In genomic region chr6:9693714-9694113, GRCm38 (mm10) we compare ENCODE assay signal across 30 mouse cellular contexts.
DNase-seq lines count a peak whose midpoint lies in the region; ATAC-seq and TF ChIP-seq lines count a peak whose summit lies in the region.
"Had no signal": no experiment of that assay in that cellular context is flagged by ENCODE, and none has a peak within 500 bp of the region (broad histone marks: within the 10 kb centered on the region; RNA-seq: fewer than 3 reads in every experiment).

No protein-coding gene starts in this region.

- H3K4me2 ChIP-seq in forebrain, postnatal 0 days (ENCODE audit: low read depth): no peak overlapping the region
- H3K4me2 ChIP-seq in midbrain, postnatal 0 days (ENCODE audit: low read depth, low read length, poor library complexity, severe bottlenecking): no peak overlapping the region
- no peak overlapping the region for H3K4me2 ChIP-seq in forebrain, embryonic 15.5 days (replicated peaks)
- H3K4me2 ChIP-seq: embryonic facial prominence, embryonic 15.5 days; heart, embryonic 15.5 days; hindbrain, embryonic 15.5 days; stomach, embryonic 15.5 days had no signal

- H3K9ac ChIP-seq in forebrain, postnatal 0 days: no peak overlapping the region
- H3K9ac ChIP-seq in midbrain, postnatal 0 days (replicated peaks; ENCODE audit: low read length, poor library complexity, severe bottlenecking): no peak overlapping the region
- no peak overlapping the region for H3K9ac ChIP-seq in ES-E14 (ENCODE audit: insufficient read depth, low read depth, low read length, poor library complexity, severe bottlenecking)
- H3K9ac ChIP-seq in forebrain, embryonic 15.5 days (replicated peaks): no peak overlapping the region
- H3K9ac ChIP-seq: embryonic facial prominence, embryonic 15.5 days; heart, embryonic 15.5 days; hindbrain, embryonic 15.5 days; liver, embryonic 14.5 days; stomach, embryonic 15.5 days had no signal

- no peak for ATAC-seq in forebrain, postnatal 0 days
- no peak; the same call in 1 of the 2 replicates for ATAC-seq in midbrain, postnatal 0 days (ENCODE audit: low FRiP score)
- 0 out of 2 replicates have a peak, but pooled peaks have one; percentile 29 for ATAC-seq in forebrain, embryonic 15.5 days (replicated peaks)
- ATAC-seq: inflammation-experienced regulatory T-cells, adult 6 months had no signal

- no peak overlapping the region for H3K4me3 ChIP-seq in forebrain, embryonic 10.5 days
- no peak overlapping the region for H3K4me3 ChIP-seq in forebrain, postnatal 0 days (ENCODE audit: low read depth, low read length)
- H3K4me3 ChIP-seq in midbrain, embryonic 10.5 days: no peak overlapping the region
- no peak overlapping the region for H3K4me3 ChIP-seq in midbrain, postnatal 0 days (ENCODE audit: low read depth, low read length)
- no peak overlapping the region for H3K4me3 ChIP-seq in ES-E14 (ENCODE audit: insufficient read depth in 1 of 2, low read depth in 1 of 2, low read length in 2 of 2, poor library complexity in 1 of 2, severe bottlenecking in 1 of 2)
- no peak overlapping the region for H3K4me3 ChIP-seq in forebrain, embryonic 15.5 days
- H3K4me3 ChIP-seq: embryonic facial prominence, embryonic 10.5 days; embryonic facial prominence, embryonic 15.5 days; heart, embryonic 10.5 days; heart, embryonic 15.5 days; hindbrain, embryonic 15.5 days; stomach, embryonic 15.5 days had no signal

- H3K27me3 ChIP-seq in forebrain, embryonic 10.5 days (ENCODE audit: poor library complexity, severe bottlenecking): no peaks in the 10 kb centered on the region
- H3K27me3 ChIP-seq in forebrain, postnatal 0 days (ENCODE audit: insufficient read depth, low read length): no peaks in the 10 kb centered on the region
- no peaks in the 10 kb centered on the region for H3K27me3 ChIP-seq in midbrain, embryonic 10.5 days (ENCODE audit: low read depth, poor library complexity, severe bottlenecking)
- H3K27me3 ChIP-seq in midbrain, postnatal 0 days (ENCODE audit: insufficient read depth, low read length): no peaks in the 10 kb centered on the region
- no peaks in the 10 kb centered on the region for H3K27me3 ChIP-seq in forebrain, embryonic 15.5 days
- H3K27me3 ChIP-seq: embryonic facial prominence, embryonic 15.5 days; heart, embryonic 15.5 days; hindbrain, embryonic 15.5 days; stomach, embryonic 15.5 days had no signal

- H3K27ac ChIP-seq in forebrain, embryonic 10.5 days: peak overlapping the region; percentile 62
- no peak overlapping the region for H3K27ac ChIP-seq in forebrain, postnatal 0 days (ENCODE audit: low read depth, low read length)
- H3K27ac ChIP-seq in midbrain, embryonic 10.5 days (replicated peaks): peak overlapping the region; percentile 49; the same call in 1 of the 2 replicates
- H3K27ac ChIP-seq in midbrain, postnatal 0 days (ENCODE audit: low read depth, low read length): no peak overlapping the region
- no peak overlapping the region for H3K27ac ChIP-seq in ES-E14 (ENCODE audit: insufficient read depth, low read depth, low read length, poor library complexity, severe bottlenecking)
- no peak overlapping the region for H3K27ac ChIP-seq in forebrain, embryonic 15.5 days (replicated peaks)
- H3K27ac ChIP-seq: embryonic facial prominence, embryonic 10.5 days; embryonic facial prominence, embryonic 15.5 days; heart, embryonic 10.5 days; heart, embryonic 15.5 days; hindbrain, embryonic 15.5 days; liver, embryonic 14.5 days; macrophage; stomach, embryonic 15.5 days had no signal

- TF ChIP-seq CTCF in forebrain, postnatal 0 days (IDR thresholded peaks at IDR 0.05; ENCODE audit: low read depth): no peak
- TF ChIP-seq CTCF in midbrain, postnatal 0 days (IDR thresholded peaks at IDR 0.05): no peak

- WGBS in forebrain, embryonic 10.5 days: 6% methylated on average over 1 of the region's 1 CpGs
- 0% methylated on average over 1 of the region's 1 CpGs for WGBS in forebrain, postnatal 0 days
- 9% methylated on average over 1 of the region's 1 CpGs for WGBS in midbrain, embryonic 10.5 days
- whole genome bisulfite sequencing in midbrain, postnatal 0 days: 17% methylated on average over 1 of the region's 1 CpGs
- 0% methylated on average over 1 of the region's 1 CpGs for WGBS in forebrain, embryonic 15.5 days

- H3K9me3 ChIP-seq in forebrain, embryonic 10.5 days: no peaks in the 10 kb centered on the region
- H3K9me3 ChIP-seq in forebrain, postnatal 0 days (ENCODE audit: low read length): no peaks in the 10 kb centered on the region
- no peaks in the 10 kb centered on the region for H3K9me3 ChIP-seq in midbrain, embryonic 10.5 days (replicated peaks)
- H3K9me3 ChIP-seq in midbrain, postnatal 0 days (ENCODE audit: low read length): no peaks in the 10 kb centered on the region
- no peaks in the 10 kb centered on the region for H3K9me3 ChIP-seq in ES-E14 (ENCODE audit: control insufficient read depth, insufficient read depth, low read depth, low read length)
- no peaks in the 10 kb centered on the region for H3K9me3 ChIP-seq in forebrain, embryonic 15.5 days
- H3K9me3 ChIP-seq: embryonic facial prominence, embryonic 10.5 days; embryonic facial prominence, embryonic 15.5 days; heart, embryonic 15.5 days; hindbrain, embryonic 15.5 days; stomach, embryonic 15.5 days had no signal

- H3K36me3 ChIP-seq in forebrain, embryonic 10.5 days (replicated peaks): no peaks in the 10 kb centered on the region
- H3K36me3 ChIP-seq in forebrain, postnatal 0 days (ENCODE audit: insufficient read depth): no peaks in the 10 kb centered on the region
- H3K36me3 ChIP-seq in midbrain, embryonic 10.5 days: no peaks in the 10 kb centered on the region
- no peaks in the 10 kb centered on the region for H3K36me3 ChIP-seq in midbrain, postnatal 0 days (ENCODE audit: insufficient read depth, low read length)
- H3K36me3 ChIP-seq in ES-E14 (ENCODE audit: control insufficient read depth, insufficient read depth, low read length, poor library complexity, severe bottlenecking): no peaks in the 10 kb centered on the region
- H3K36me3 ChIP-seq in forebrain, embryonic 15.5 days: no peaks in the 10 kb centered on the region
- H3K36me3 ChIP-seq: embryonic facial prominence, embryonic 10.5 days; embryonic facial prominence, embryonic 15.5 days; heart, embryonic 10.5 days; heart, embryonic 15.5 days; hindbrain, embryonic 15.5 days; stomach, embryonic 15.5 days had no signal

- H3K4me1 ChIP-seq in forebrain, embryonic 10.5 days: peaks cover 13% of the 10 kb centered on the region
- H3K4me1 ChIP-seq in forebrain, postnatal 0 days (ENCODE audit: insufficient read depth): no peaks in the 10 kb centered on the region
- H3K4me1 ChIP-seq in midbrain, embryonic 10.5 days: 0 out of 2 replicates have a peak, but pooled peaks cover 6% of the 10 kb centered on the region
- H3K4me1 ChIP-seq in midbrain, postnatal 0 days (ENCODE audit: insufficient read depth, low read length): no peaks in the 10 kb centered on the region
- peaks cover 0 to 2% of the 10 kb centered on the region in 2 experiments; a peak in 1 of 4 replicates for H3K4me1 ChIP-seq in ES-E14 (ENCODE audit: control insufficient read depth in 2 of 2, insufficient read depth in 2 of 2, low read length in 2 of 2, poor library complexity in 1 of 2)
- peaks cover 3% of the 10 kb centered on the region; the same call in 1 of the 2 replicates for H3K4me1 ChIP-seq in forebrain, embryonic 15.5 days
- H3K4me1 ChIP-seq: embryonic facial prominence, embryonic 10.5 days; embryonic facial prominence, embryonic 15.5 days; heart, embryonic 10.5 days; heart, embryonic 15.5 days; hindbrain, embryonic 15.5 days; stomach, embryonic 15.5 days had no signal

- no peak for DNase-seq in forebrain, embryonic 10.5 days (ENCODE audit: extremely low spot score, low spot score)
- no peak for DNase-seq in forebrain, postnatal 0 days
- DNase-seq in midbrain, embryonic 10.5 days (ENCODE audit: low spot score): no peak
- no peak for DNase-seq in midbrain, postnatal 0 days (ENCODE audit: low spot score)
- DNase-seq in ES-E14 (ENCODE audit: low read depth, low spot score): peak; percentile 34
- no peak for DNase-seq in testis, postnatal 14 days (ENCODE audit: low spot score)
- DNase-seq: adrenal gland, postnatal 14 days; cerebellum, adult 11 months; cerebellum, adult 9-10 months; cerebellum, postnatal 36 days; gastrocnemius, postnatal 25 days; heart, adult 11 months; kidney, adult 11 months; kidney, postnatal 14 days; layer of hippocampus, adult 9-11 months; liver; lung, adult 2 months; lung, postnatal 10 days; right cerebral cortex, postnatal 25 days; thymus, postnatal 14 days had no signal

- in situ Hi-C loops in ES-E14 (cut with MboI; ENCODE audit: low sequenced_read_pairs in 2 of 2, unreplicated experiment in 2 of 2): no loop called here

TF ChIP-seq in ES-E14, 5 proteins besides CTCF, POLR2A, EP300 and RAD21:
- TF ChIP-seq HCFC1 (IDR thresholded peaks at IDR 0.05; ENCODE audit: borderline replicate concordance, insufficient read depth, low read length) (no peak), ZC3H11A (IDR thresholded peaks at IDR 0.05; ENCODE audit: borderline replicate concordance, low read depth, low read length) (no peak), ZNF384 (IDR thresholded peaks at IDR 0.05; ENCODE audit: low read depth, low read length) (no peak), MAFK (IDR thresholded peaks at IDR 0.05; ENCODE audit: insufficient read depth, low read depth, low read length) (no peak), CHD2 (IDR thresholded peaks at IDR 0.05; ENCODE audit: low read depth, low read length) (no peak)

Comparison
In these comparisons a context has a peak if more than half of its experiments do, and no peak if none do; other contexts are left out.
1. H3K27ac ChIP-seq: peak in forebrain, embryonic 10.5 days (single experiment) and midbrain, embryonic 10.5 days (single experiment); none in forebrain, postnatal 0 days (single experiment), midbrain, postnatal 0 days (single experiment), ES-E14 (single experiment) and forebrain, embryonic 15.5 days (single experiment).